Mouse (Mus musculus) urinary bladder, adult 18-20 months (tissue): ENCODE results near the gene Dpp3.

Source experiments
- DNase-seq, 2 experiments: peaks; one replicate each; pipeline ENCODE4 v3.0.0; 2022; ENCODE audit warnings: low spot score in 2 of 2, mixed read lengths in 2 of 2

Dpp3 gene

GRCm38 (mm10) chr19:4927904-4928531 lies at the start of gene Dpp3:
Gene Dpp3, minus strand, starts transcription at chr19:4928287.
- DNase-seq: peak; percentile 98 to 99

- DNase-seq: no peak
Observed at GRCm38 (mm10) chr19:4968236-4968635, 40.1 kb upstream of the Dpp3 start.

GRCm38 (mm10) chr19:4961928-4962601 lies 34.0 kb upstream of the Dpp3 start, which contains the start of gene Mrpl11:
Gene Mrpl11, plus strand, starts transcription at chr19:4962147.
- DNase-seq: peak; percentile 81 to 82

GRCm38 (mm10) chr19:4948641-4949040 lies 20.6 kb upstream of the Dpp3 start:
- DNase-seq: peak; percentile 85 to 86

DNA sequence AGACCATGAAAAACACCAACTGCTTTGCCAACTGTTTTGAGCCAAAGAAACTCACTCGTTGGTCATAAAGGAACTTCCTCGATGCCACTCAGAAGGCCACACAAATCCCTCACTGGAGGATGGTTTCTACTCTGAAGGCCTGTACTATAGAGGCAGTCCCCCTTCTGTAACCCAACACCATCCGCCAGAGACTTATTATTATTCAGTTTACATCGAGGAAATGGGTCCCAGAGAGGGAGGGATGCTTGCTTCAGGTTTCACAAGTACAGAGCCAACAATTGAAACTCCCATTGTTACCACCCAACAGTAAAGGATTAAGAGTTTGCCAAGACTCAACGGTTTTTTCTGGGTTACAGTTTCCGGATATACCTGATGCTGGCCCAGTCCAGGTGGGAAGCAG lies 17.5 kb upstream of the Dpp3 start:
- DNase-seq: no peak

- peak in 1 of 2 experiments; percentile 20 for DNase-seq
Observed at GRCm38 (mm10) chr19:4943253-4943588, 15.1 kb upstream of the Dpp3 start.

DNA sequence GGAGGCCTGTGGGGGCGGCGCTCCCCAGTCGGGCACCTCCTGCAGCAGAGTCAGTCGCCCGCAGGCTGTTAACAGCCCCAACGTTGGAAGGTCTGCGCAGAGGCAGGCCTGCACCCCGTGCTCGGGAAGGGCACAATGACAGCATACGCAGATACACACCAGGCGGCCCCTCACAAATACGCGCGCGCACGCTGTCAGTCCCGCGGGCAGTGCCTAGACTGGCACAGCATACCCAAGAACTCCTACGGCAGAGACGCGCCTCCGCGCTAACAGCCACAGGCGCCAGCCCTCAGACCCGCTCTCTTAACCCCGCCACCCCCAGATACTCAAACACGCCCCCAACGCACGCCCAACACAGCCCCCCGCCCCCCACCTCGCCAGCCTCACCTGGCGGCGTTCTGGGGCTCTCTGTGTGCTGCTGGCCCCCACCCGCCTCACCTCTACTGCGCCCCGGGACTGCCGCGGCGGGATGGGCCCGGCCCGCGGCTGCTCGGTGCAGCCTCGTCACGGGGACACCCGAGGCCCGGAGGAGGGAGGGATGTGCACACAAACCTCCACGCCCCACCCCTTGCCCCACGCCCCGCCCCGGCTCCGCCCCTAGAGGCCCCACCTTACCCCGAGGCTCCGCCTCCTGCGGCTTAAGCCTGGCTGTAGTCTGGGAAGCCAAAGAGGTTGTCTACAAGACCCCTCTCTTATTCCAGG lies 14.6 kb upstream of the Dpp3 start, which contains the start of gene Peli3:
Peli3 (minus strand) TSS at position 577 of the 702 bp plus-strand sequence.
- DNase-seq: peak; percentile 72 to 82

DNA sequence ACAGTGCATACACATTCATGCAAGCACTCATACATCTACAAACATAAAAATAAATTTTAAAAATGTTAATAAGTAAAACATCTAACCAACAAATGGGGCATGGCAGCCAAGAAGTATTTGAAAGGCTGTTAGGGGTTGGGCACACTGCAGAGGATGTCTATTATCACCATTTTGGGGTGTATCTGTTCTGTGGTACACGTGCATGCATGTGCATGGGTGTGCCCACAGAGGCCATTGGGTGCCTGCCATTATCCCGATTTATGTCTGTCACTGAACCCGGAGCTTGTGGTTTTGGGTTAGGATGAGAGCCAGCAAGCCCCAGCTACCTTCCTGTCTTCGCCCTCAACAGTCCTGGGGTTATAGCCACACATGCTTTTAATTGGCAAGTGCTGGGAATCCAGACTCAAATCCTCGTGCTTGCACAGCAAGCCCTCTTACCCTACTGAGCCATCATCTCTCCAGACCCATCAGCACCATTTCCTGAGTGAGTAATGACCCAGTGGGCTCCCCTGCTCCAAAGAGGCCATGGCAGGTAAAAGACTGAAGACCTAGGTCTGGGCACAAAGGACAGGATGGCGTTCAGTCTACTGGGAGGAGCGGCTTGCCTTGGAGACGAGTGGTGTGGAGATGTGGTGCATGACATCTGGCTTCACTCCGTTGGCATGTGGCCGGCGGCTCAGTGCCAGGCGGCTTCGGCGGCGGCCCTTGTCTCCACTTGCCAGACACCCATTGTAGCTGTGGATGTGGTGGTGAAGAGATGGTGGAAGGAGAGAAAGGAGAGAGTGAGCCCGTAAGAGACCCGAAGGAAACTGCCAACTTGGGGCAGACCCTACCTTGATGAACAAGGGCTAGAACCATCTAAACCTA lies 9.6 kb upstream of the Dpp3 start:
- DNase-seq: no peak

- no peak for DNase-seq
Observed at GRCm38 (mm10) chr19:4936896-4937295, 8.8 kb upstream of the Dpp3 start.

- DNase-seq: no peak
Observed at GRCm38 (mm10) chr19:4928781-4929180, 694 bp upstream of the Dpp3 start.

DNA sequence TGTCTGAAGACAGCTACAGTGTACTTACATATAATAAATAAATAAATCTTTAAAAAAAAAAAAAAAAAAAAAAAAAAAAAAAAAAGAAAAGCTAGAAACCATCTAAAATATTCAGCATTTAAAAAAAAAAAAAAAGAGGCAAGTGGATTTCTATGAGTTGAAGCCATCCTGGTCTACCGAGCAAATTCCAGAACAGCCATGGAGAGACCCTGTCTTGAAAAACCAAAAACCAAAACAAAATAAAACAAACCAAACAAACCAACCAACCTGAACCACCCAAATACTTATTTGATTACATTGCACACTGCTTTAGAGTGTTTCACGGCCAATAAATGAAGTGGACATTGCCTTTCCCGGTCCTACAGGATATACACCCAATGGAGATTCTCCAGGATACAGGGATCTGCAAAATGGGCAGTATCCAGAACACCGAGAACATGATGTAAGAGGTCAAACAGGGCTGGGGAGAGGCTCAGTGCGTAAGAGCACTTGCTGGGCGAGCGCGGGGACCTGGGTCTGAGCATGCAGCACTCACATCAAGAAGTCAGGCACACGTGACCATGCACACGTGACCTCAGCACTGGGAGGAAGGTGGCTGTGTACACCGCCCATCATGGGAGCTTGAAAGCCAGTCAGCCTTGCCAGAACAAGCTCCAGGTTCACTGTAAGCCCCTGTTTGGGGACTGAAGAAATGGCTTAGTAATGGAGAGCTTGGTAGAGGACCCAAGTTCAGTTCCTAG lies 2.8 kb downstream of the Dpp3 start:
- no peak for DNase-seq

GRCm38 (mm10) chr19:4919652-4920051 lies 8.4 kb downstream of the Dpp3 start:
- DNase-seq: no peak

DNA sequence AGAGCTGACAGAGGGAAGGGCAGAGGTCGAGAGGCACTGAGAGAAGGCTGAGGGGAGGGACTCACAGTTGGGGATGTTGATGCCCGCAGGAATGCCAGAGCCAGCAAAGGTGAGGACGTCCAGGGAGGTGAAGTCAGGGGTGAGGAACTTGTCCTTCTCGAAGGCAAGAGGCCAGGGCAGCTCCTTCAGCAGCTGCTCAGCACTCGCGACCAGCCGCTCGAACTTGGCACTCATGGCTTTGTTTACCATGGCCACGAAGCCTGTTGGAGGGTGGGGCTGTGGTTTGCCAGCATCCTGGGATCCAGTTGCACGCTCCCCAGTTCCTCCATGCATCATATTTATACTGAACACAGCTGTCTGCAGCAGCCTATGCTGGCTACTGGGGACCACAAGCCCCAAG lies 11.3 kb downstream of the Dpp3 start:
- DNase-seq: no peak

DNA sequence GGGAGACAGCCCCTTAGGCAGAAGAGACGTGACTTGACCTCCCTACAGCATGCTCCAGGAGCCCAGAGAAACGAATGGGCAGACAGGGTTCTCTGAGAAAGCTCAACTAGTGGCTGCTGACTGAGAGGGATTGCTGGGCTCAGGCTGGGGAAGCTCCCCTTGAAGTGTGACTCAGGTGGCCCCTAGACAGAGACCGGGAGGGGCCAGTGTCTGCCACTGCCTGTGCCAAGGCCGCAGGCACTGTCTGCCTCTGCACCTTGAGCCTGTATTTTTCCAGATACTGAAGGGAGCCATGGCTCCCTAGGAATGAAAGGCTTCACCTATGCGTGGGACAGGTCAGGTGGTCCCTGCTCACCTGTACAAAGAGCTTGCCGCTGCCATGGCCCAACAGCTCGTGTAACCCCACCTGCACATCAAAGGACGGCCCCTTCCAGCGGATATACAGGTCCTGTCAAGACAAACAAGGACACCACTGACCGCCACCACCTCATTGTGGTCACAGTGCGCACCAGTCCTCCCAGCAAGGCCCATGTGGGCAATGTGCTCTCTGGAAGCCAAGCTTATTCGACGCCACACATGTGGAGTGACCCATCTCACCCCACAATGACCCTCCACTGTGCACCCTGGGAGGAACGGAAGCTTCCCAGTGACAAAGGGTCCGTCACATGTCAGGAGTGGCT lies 12.0 kb downstream of the Dpp3 start:
- no peak for DNase-seq

DNA sequence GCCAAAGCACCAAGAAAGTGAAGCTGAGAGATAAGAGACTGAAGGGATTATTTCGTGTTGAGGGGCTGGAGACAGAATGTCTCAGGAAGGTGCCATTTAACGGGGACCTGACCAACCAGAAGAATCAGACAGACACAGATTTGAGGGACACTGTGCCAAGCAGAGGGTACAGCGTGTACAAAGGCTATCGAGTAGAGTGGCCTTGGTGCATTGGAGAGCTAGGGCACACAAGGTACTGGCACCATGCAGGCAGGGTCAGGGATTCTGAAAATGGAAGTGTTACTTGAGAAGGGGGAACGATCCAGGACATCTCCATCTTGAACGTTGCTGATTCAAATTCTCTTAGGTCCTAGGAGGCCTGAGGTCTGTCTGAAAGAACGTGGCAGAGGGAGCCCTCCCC lies 18.7 kb downstream of the Dpp3 start:
- no peak for DNase-seq

- DNase-seq: no peak
Observed at GRCm38 (mm10) chr19:4908107-4908506, 20.0 kb downstream of the Dpp3 start.

DNA sequence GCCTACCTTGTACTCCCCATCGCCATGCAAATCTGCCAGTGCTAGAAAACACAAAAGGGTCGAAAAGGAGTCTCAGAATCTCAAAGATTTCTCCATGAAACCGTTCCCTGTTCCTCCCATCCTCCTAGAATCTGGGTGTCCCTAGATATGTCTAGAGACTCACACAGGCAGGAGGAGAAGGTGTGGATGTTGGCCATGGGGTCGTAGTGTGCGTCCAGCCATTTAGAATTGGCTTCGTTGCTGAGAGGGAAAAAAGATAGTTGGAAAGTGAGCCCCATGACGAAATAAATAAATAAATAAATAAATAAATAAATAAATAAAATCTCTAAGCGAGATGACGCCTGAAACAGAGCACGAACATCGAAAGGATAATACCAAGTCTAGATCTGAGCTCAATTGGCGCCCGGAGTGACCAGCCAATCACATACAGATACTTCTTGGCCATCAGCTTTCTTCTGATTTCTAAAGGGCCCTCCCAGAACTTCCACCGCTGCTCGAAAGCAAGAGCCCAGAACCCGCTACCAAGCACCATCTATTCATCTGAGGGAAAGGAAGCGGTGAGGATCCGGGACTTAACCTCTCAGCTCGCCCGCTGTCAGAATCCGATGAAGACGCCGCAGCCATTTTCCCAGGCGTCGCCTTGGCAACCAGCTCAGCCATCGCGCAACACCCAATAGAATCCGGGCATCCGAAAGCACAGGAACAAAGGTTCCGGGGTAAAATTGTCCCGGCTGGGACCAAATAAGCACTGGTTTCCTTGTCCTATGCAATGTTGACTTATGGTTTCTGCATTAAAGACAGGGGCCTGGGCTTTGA lies 21.9 kb downstream of the Dpp3 start, which contains the start of gene Bbs1:
Bbs1 (minus strand) TSS at position 650 of the 816 bp plus-strand sequence.
- peak; percentile 48 to 58 for DNase-seq

- no peak for DNase-seq
Observed at GRCm38 (mm10) chr19:4899888-4900287, 28.2 kb downstream of the Dpp3 start.

DNA sequence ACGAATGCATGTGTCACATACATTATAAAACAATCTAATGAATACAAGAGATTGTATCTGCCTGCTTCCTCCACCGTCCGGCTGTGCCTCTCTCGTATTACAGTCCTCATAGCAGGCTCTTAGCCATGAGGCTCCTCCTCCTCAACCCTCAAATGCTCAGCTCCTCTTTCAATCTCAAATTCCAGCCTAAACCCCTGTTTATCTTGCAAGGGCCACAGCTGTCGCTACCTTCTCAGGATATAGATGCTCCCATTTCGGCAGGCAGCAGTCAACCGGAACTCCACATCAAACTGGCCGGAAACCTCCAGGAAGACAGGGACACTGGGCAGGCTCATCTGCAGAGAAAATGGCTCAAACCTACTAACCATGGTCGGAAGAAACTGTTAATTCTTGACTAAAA lies 29.1 kb downstream of the Dpp3 start:
- no peak for DNase-seq
